Mouse (Mus musculus) G1E-ER4 (cell line): Measurements from ENCODE around the gene Nes. TPM values are rescaled to one million over a fixed set of nuclear protein-coding genes. Genes with fewer than 3 reads are reported as not detected.

Experiments
- GATA1 ChIP-seq: IDR thresholded peaks from one replicate; pipeline ENCODE4 v1.8.0; 2012; ENCODE audit warnings: low read length, inconsistent platforms
- polyA plus RNA-seq: library from polyadenylated mRNA; stranded (reverse); fragments of >175 nt; gene quantifications from 2 replicates; pipeline ENCODE4 v1.2.3, GENCODE M21; 2012

Nes gene
- polyA plus RNA-seq, 1 experiment: not detected

- TF ChIP-seq GATA1: no peak
Measured at GRCm38 (mm10) chr3:87985505-87986320, 14.8 kb downstream of the Nes start.

GRCm38 (mm10) chr3:87986868-87987267 lies 16.0 kb downstream of the Nes start:
- TF ChIP-seq GATA1: no peak

- TF ChIP-seq GATA1: no peak
Measured at GRCm38 (mm10) chr3:87987633-87988032, 16.8 kb downstream of the Nes start.

GRCm38 (mm10) chr3:87988068-87988467 lies 17.2 kb downstream of the Nes start:
- no peak for TF ChIP-seq GATA1

- TF ChIP-seq GATA1: no peak
Measured at GRCm38 (mm10) chr3:87989935-87990334, 19.1 kb downstream of the Nes start.

- no peak for TF ChIP-seq GATA1
Measured at GRCm38 (mm10) chr3:87993436-87993835, 22.6 kb downstream of the Nes start.

GRCm38 (mm10) chr3:87995331-87995730 lies 24.5 kb downstream of the Nes start:
- TF ChIP-seq GATA1: no peak

- no peak for TF ChIP-seq GATA1
Measured at GRCm38 (mm10) chr3:87996401-87996800, 25.5 kb downstream of the Nes start.

- TF ChIP-seq GATA1: no peak
Measured at GRCm38 (mm10) chr3:87996971-87997614, 26.2 kb downstream of the Nes start.

- TF ChIP-seq GATA1: no peak
Measured at GRCm38 (mm10) chr3:87998747-87999146, 27.9 kb downstream of the Nes start.

- TF ChIP-seq GATA1: no peak
Measured at GRCm38 (mm10) chr3:87999243-87999895, 28.5 kb downstream of the Nes start.

GRCm38 (mm10) chr3:88000181-88000580 lies 29.3 kb downstream of the Nes start, which contains the start of gene Bcan:
Bcan (minus strand) TSS chr3:88000230.
- no peak for TF ChIP-seq GATA1

- no peak for TF ChIP-seq GATA1
Measured at GRCm38 (mm10) chr3:88000816-88001595, 30.1 kb downstream of the Nes start.

- TF ChIP-seq GATA1: no peak
Measured at GRCm38 (mm10) chr3:88002291-88002976, 31.6 kb downstream of the Nes start.
